Mouse (Mus musculus) layer of hippocampus, adult 8-10 months (tissue): ENCODE results near the gene Itga8. TPM values are rescaled to one million over a fixed set of nuclear protein-coding genes. Genes with fewer than 3 reads are reported as not detected.

Experiments used
- DNase-seq, 2 experiments: peaks; one replicate each; pipeline ENCODE4 v3.0.0; 2022; ENCODE audit warnings: low spot score in 2 of 2
- total RNA-seq, 4 experiments: library from RNA; stranded (reverse); gene quantifications; 2 replicates each; pipeline ENCODE4 v1.2.4; 2022

The Itga8 gene
- total RNA-seq, 4 experiments from 2014 or later = 18.9 to 32.0 (median 25.5) TPM

- no peak for DNase-seq
These were observed 6.6 kb downstream of the Itga8 start for GRCm38 (mm10) chr2:12295150-12295549.

- peak in 1 of 2 experiments; percentile 45 for DNase-seq
These were observed 7.7 kb downstream of the Itga8 start for GRCm38 (mm10) chr2:12294060-12294459.

GRCm38 (mm10) chr2:12293458-12293857 lies 8.3 kb downstream of the Itga8 start:
- DNase-seq = no peak

DNA sequence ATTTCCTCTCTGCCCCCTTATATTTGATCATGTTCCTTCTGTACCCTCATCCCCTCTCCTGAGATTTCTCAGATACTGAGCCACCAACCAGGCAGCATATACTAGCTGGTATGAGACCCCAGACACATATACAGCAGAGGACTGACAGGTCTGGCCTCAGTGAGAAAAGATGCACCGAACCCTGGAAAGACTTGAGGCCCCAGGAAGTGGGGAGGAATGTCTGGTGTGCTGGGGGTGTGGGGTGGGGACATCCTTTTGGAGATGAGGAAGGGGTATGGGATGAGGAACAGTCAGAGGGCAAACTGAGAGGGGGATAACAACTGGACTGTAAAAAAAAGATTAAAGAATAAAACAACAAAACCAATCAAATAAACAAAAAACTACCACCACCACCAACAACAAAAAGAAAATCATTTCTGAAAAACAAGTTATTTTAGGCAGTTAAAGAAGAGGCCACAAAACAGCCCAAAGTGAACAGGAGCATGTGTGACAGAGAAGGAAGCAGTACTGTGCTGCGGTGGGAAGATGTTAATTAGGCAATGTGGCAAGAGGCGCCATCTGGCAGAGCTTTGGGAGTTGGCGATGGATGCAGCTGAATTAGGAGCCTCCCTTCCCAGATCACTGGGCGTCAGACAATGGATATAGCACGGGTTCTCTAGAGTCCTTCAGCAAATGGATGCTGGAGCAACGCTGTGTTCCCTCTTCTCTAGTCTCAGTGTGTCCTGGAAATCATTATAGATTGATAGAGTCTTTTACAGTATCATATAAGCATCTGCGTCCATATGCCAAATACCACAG lies 9.5 kb downstream of the Itga8 start:
- peak; percentile 84 to 88 for DNase-seq

- no peak for DNase-seq
These were observed 11.5 kb downstream of the Itga8 start for GRCm38 (mm10) chr2:12290235-12290634.

DNA sequence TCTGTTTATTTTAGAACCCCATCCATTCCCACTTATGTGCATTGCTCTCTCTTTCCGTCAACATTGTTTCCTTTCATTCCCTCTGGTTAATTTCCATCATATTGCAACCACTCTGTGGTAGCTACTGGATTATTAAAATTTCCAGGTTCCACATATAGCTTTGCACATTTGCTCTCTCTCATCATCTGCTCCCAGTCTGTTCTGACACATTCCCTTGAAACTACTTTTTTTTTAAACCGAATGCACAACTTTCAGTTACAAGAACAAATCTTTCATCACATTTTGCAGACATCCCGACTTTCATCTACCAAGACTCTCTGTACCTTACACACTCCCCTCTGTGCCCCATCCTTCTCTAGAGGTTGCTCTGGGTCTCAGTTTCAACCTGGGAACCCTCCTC lies 13.9 kb downstream of the Itga8 start:
- no peak for DNase-seq

DNA sequence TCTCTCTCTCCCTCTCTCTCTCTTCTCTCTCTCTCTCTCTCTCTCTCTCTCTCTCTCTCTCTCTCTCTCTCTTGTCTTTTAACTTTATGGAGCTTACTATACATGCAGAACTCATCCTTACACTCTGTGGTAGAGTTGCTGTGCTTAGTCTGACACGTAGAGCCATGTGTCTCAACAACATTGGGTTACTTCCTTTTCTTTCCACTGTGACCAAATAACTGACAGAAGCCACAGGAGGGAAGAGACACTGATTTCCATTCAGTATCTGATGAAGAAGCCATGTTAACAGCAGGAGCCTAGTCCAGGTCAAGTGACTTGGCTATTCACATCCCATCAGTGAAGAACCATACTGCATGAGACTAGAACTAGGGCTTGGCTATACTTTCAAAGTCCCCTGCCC lies 21.1 kb downstream of the Itga8 start:
- no peak for DNase-seq

DNA sequence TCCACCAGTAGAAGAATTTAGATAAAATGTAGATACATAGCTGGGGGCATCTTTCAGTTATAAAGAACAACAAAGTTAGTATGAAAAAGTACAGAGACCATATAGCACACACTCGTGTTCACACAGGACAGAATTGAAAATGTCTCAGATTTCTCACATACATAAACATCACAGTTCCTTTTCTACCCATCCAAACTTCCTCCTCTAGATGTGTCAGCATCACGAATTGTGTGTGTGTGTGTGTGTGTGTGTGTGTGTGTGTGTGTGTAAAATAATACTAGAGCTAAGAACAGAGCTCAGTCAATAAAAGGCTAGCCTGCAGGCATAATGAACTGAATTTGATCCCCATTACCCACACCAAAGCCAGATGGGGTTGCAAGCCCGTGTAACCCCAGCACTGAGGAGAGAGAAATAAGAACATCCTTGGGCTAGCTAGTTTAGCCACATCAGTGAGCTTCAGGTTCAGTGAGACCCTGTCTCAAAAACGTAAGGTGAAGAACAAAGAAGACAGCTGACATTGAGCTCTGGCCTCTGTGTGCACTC lies 22.6 kb downstream of the Itga8 start:
- DNase-seq = no peak

DNA sequence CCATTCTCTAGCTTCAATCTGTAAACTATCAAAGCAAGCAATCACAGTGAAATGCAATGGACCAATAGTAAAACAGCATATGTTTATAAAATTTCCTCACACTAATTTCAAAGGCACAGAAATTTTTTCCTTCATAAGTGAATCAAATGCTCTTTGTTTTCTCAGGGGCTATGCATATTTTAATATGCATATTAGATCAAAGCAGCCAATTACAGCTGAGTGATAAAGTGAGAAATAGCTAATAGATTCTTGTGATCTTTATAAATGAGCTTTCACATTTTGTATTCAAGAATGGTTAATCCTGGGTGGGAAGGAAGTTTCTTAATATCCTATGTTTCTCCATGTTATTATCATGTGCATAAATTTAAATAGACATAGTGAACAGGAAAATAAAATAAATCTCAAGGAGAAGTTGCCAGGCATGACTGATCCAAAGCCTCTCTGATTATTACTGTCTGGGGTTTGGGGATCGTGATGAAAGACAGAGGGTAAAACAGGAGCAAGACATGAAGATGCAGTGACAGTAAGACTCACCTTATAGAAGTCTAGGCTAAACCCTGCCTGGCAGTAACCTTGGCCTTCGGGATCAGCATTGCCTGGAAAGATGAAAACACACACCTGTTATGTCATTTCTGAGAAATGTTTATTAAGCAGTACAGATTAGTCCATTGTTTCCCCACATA lies 44.9 kb downstream of the Itga8 start:
- DNase-seq = no peak

DNA sequence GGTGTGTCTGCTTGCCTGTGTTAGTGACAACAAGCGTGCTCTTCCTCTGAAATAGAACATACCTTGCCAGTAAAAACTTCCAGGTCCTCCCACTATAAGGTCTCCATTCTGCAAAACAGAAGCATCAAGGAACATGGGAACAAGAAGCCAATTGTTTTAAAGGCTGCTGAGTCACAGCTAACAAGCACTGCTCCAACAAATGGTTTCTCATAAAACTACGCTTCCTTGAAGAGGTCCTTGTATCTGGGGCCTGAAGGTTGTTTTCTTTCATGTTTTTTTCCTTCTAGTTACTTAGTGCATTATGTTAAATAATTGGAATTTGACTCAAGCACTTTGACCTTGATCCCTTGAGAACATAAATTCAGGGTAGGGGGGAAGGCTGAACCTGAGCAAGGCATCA lies 45.8 kb downstream of the Itga8 start:
- no peak for DNase-seq

DNA sequence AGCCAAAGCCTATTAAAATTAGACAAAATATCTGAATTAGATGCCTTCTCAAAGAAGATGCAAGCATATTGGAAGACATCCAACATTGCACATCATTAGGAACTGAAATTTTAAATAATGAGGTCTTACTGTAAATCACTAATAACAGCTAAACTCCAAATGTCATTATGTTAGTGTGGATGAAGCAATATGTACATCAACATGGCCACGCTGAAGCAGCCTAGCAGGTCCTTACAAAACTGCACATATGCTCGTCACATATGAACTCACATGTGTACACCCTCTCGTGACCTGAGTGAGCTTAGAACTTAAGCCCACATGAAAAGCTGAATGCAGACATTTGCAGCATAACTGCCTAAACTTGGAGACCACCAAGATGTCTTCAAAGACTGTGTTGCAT lies 66.4 kb downstream of the Itga8 start:
- no peak for DNase-seq

GRCm38 (mm10) chr2:12229721-12230120 lies 72.0 kb downstream of the Itga8 start:
- no peak for DNase-seq

DNA sequence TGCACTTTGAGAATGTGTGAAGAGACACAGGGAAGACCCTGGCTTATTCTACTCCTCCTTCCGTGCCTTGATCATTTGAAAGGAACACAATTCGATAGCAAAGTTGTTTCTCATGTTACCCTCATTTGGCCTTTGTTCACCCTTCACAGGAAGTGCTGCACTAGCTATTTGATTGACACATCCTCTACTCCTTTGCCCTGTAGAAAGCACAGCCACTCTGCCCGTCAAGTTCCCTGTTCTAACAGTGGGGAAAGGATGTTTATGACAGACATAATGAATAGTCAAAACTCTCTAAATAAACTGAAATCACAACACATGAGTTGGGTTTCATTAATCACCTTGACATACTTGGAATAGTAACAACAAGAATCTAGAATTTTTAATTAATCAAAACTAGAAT lies 73.4 kb downstream of the Itga8 start:
- DNase-seq = no peak

DNA sequence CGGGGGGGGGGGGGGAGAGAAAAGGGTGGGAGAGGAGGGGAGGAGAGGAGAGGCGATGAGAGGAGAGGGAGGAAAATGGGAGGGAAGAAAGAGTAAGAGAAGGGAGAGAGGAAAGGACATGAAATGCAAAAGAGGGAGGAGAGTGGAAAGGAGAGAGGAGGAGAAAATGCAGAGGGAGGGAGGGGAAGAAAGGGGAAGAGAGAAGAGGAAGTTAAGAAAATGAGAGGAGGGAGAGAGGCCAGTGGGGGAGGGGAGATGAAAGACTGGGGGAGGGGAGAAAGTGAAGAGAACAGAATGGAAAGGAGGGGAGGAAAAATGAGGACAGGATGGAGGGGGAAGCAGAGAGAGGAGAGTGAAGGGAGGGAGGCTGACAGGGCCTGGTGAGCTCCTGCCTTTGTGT lies 74.5 kb downstream of the Itga8 start:
- DNase-seq = no peak

GRCm38 (mm10) chr2:12226367-12226766 lies 75.4 kb downstream of the Itga8 start:
- no peak for DNase-seq

DNA sequence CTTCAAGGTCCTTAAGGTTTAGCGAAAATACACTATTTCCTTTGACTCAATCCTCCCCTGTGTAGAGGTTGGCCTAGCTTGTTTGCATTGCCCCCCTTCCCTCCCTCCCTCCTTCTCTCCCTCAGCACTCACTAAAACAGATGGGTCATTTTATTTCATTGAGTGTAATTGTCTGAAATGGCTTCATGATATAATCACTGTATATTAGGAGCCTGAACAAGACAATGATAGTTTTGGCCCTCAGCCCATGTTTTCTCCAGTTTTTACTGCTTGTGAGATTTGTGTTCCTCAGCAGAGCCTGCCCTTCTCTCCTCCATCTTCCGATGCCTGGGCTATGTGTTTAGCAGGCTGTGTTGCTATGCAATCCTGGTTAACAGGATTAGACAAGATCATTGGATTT lies 80.1 kb downstream of the Itga8 start:
- DNase-seq = peak in 1 of 2 experiments; percentile 8

DNA sequence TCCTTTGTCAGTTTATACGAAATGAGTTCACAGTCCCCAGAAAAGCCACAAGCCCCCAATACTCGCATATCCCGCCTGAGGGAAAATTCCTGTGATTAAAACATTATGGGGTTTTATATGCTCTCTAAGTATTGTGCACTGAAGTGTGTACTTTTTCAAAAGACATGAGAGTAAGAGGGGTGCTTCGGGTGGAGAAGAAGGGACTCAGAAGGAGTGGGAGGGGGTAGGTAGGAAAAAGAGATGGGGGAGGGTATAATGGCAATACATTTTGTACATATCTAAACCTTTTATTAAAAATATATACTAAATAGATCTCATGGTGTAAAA lies 88.3 kb downstream of the Itga8 start:
- no peak for DNase-seq

DNA sequence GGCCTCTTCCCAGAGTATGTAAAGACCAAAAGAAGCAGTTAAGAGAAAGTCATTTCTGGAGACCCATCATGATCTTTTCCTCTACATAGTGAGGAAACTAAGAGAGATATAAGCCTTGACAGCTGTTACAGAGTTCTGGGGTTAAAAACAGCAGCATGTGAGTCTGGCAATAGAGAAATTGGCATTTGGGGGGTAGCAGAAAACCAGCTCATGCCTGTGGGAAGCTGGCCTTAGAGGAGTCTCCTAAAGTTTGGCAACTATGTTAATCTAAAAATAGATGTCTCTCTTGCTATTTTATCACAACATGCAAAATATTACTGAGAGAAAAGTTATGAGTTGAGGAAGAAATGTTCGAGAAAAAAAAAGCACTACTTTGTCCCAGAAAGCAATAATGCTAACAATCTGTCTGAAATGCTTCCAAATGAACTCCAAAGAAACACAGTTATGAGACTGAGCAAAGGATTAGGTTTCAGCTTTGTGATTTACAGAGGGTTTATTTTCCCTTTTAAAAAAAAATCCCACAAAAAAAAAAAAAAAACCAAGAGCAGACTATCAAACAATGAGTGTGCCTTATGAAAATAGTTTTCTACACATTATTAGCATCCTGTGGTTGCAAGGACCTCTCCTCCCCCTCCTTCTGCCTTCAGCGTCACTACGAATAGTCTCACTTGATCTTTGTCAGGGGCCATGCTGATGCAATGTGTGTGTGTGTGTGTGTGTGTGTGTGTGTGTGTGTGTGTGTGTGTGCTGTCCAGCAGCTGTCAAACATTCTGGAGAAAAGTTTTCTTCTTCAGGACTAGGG lies 88.9 kb downstream of the Itga8 start:
- no peak for DNase-seq

DNA sequence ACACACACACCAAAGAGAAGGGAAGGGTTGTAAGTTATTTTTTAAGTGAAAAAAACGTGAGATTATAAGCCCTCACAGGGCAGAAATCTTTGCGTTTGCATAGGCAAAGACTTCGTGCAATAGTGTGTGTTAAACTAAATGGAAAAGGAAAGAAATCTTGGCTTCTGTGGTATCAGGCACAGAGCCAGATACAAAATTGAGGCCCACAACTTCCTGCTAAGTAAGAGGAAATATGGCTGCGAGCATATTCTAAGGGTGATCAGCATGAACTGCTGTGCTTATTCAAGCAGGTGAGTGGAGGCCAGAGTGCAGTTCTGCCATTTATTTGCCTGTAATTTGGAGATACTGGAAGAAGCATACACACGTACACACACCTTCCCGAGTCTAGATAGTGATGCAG lies 93.6 kb downstream of the Itga8 start:
- DNase-seq = no peak

GRCm38 (mm10) chr2:12206353-12206752 lies 95.4 kb downstream of the Itga8 start:
- no peak for DNase-seq

- no peak for DNase-seq
These were observed 95.8 kb downstream of the Itga8 start for GRCm38 (mm10) chr2:12205875-12206274.

GRCm38 (mm10) chr2:12203231-12203630 lies 98.5 kb downstream of the Itga8 start:
- no peak for DNase-seq
